Mouse (Mus musculus) hindbrain, embryonic 11.5 days (tissue): ENCODE data around the gene Inhba. TPM values are rescaled to one million over a fixed set of nuclear protein-coding genes. Genes with fewer than 3 reads are reported as not detected.

Experiments used
- ATAC-seq: fragments of 200-750 bp; cut with Nextera tagmentation; 2 replicates; pipeline ENCODE4 v1.8.0; 2017; ENCODE audit warnings: mild to moderate bottlenecking, moderate TSS enrichment, moderate library complexity; ENCODE audit not compliant: low FRiP score
- DNase-seq: peaks from one replicate; pipeline ENCODE4 v3.0.0-alpha.2; 2015; ENCODE audit warnings: low spot score
- H3K27ac ChIP-seq: fragments of 300-500 bp; sonication (generic); 2 replicates; pipeline ENCODE4 v1.5.1; 2014; ENCODE audit warnings: mild to moderate bottlenecking, low read depth, low read length
- H3K27me3 ChIP-seq: fragments of 300-500 bp; sonication (generic); 2 replicates; pipeline ENCODE4 v1.6.1; 2014; ENCODE audit warnings: mild to moderate bottlenecking, low read length, moderate library complexity, mixed read lengths; ENCODE audit not compliant: control insufficient read depth, insufficient read depth
- H3K36me3 ChIP-seq: fragments of 300-500 bp; sonication (generic); 2 replicates; pipeline ENCODE4 v1.6.1; 2014; ENCODE audit warnings: mild to moderate bottlenecking, low read length, moderate library complexity, mixed read lengths; ENCODE audit not compliant: control insufficient read depth, insufficient read depth
- H3K4me1 ChIP-seq: fragments of 300-500 bp; sonication (generic); replicated peaks from 2 replicates; pipeline ENCODE4 v1.6.1; 2014; ENCODE audit warnings: low read length, mixed read lengths; ENCODE audit not compliant: control insufficient read depth, insufficient read depth
- H3K4me2 ChIP-seq: fragments of 300-500 bp; sonication (generic); replicated peaks from 2 replicates; pipeline ENCODE4 v1.6.1; 2014; ENCODE audit warnings: mild to moderate bottlenecking, low read depth, low read length
- H3K4me3 ChIP-seq: fragments of 300-500 bp; sonication (generic); 2 replicates; pipeline ENCODE4 v1.5.1; 2014; ENCODE audit warnings: low read depth, low read length
- H3K9ac ChIP-seq: fragments of 300-500 bp; sonication (generic); 2 replicates; pipeline ENCODE4 v1.6.1; 2014; ENCODE audit warnings: low read depth, low read length
- H3K9me3 ChIP-seq: fragments of 300-500 bp; sonication (generic); 2 replicates; pipeline ENCODE4 v1.6.1; 2016; ENCODE audit warnings: low read length; ENCODE audit not compliant: control insufficient read depth
- WGBS: fragments of 180-500 bp; shearing (Covaris S2); extraction: QIAGEN DNeasy Blood & Tissue Kit; methylation state at CpG from one replicate; pipeline ENCODE4 v1.1.7; 2014; 5-methylcytosine and 5-hydroxymethylcytosine counted together
- polyA plus RNA-seq: library from polyadenylated mRNA; unstranded; fragments of >200 nt; fragmentation: Nextera tagmentation; extraction: Ambion mirVana; gene quantifications from 2 replicates; pipeline ENCODE4 v1.2.1, GENCODE M21; 2014

Gene Inhba
- polyA plus RNA-seq, 1 experiment from 2014 or later, result 0.99 TPM

GRCm38 (mm10) chr13:16032935-16033592 lies 21.4 kb downstream of the Inhba start:
- DNase-seq (no peak), ATAC-seq (0 out of 2 replicates have a peak, but pooled peaks have one; percentile 40)
- Histone ChIP-seq H3K27ac (no peak overlapping the region), H3K9me3 (no peaks in the 10 kb centered on the region), H3K4me2 (no peak overlapping the region), H3K4me1 (no peaks in the 10 kb centered on the region), H3K36me3 (no peaks in the 10 kb centered on the region), H3K9ac (no peak overlapping the region), H3K4me3 (no peak overlapping the region), H3K27me3 (no peaks in the 10 kb centered on the region)
- 43% methylated on average over 6 of the region's 6 CpGs for WGBS

GRCm38 (mm10) chr13:16069079-16069478 lies 57.4 kb downstream of the Inhba start:
- ATAC-seq (no peak), DNase-seq (no peak)
- Histone ChIP-seq H3K27ac (no peak overlapping the region), H3K9me3 (no peaks in the 10 kb centered on the region), H3K27me3 (no peaks in the 10 kb centered on the region), H3K4me2 (no peak overlapping the region), H3K4me3 (no peak overlapping the region), H3K4me1 (no peaks in the 10 kb centered on the region), H3K36me3 (no peaks in the 10 kb centered on the region), H3K9ac (no peak overlapping the region)
- WGBS, result 91% methylated on average over 2 of the region's 2 CpGs

DNA sequence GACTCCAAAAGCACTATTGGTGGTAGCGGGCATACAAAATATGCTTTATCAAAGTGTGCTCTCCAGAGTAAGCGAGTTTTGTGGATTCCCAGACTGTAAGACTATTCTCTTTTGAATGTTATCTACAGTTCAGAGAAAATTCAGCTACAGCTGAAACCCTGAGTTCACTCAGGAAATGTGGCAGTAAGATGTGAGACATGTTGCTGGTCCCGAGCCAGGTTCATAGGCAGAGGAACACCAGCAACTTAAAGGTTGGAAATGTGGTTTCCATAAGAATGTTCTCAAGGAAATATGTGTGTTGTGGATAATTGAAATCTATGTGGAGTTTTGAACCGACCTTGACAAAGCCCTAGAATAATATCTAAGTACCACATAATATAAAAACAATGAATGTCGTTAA lies 65.6 kb downstream of the Inhba start:
- H3K4me2 ChIP-seq, result no peak overlapping the region
- no peaks in the 10 kb centered on the region for H3K36me3 ChIP-seq
- H3K4me1 ChIP-seq, result no peaks in the 10 kb centered on the region
- H3K9ac ChIP-seq, result no peak overlapping the region
- no peak overlapping the region for H3K4me3 ChIP-seq
- DNase-seq, result no peak
- no peaks in the 10 kb centered on the region for H3K9me3 ChIP-seq
- WGBS, result 85% methylated on average over 5 of the region's 5 CpGs
- ATAC-seq, result no peak
- no peaks in the 10 kb centered on the region for H3K27me3 ChIP-seq
- H3K27ac ChIP-seq, result no peak overlapping the region

DNA sequence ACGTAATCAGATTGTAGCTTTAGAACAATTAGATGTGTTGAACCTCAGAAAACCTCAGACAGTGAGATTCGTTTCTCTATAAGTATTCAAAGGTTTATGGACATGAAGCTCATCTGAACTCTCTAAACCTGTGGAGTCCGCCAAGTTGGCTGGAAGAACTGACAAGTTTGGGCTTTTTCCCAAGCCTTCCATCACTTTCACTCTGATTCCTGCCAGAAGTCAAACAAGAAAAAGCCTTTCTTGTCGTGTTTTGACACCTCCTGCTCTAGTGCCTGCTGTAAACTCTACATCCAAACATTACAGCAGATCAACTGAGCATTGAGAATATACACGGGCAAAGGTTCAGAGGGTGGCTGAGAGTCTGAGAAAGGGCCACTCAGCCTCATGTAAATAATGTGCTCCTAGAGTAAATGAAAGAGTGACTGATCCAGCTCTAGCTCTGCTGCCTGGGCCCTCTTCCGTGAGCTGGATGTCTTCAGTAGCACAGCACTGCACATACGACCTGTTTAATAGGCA lies 66.6 kb downstream of the Inhba start:
- 77% methylated on average over 7 of the region's 7 CpGs for WGBS
- H3K27ac ChIP-seq, result no peak overlapping the region
- DNase-seq (no peak), ATAC-seq (no peak)
- no peak overlapping the region for H3K4me3 ChIP-seq
- H3K4me1 ChIP-seq, result no peaks in the 10 kb centered on the region
- H3K4me2 ChIP-seq, result no peak overlapping the region
- H3K9me3 ChIP-seq, result no peaks in the 10 kb centered on the region
- no peaks in the 10 kb centered on the region for H3K27me3 ChIP-seq
- H3K9ac ChIP-seq, result no peak overlapping the region
- no peaks in the 10 kb centered on the region for H3K36me3 ChIP-seq

DNA sequence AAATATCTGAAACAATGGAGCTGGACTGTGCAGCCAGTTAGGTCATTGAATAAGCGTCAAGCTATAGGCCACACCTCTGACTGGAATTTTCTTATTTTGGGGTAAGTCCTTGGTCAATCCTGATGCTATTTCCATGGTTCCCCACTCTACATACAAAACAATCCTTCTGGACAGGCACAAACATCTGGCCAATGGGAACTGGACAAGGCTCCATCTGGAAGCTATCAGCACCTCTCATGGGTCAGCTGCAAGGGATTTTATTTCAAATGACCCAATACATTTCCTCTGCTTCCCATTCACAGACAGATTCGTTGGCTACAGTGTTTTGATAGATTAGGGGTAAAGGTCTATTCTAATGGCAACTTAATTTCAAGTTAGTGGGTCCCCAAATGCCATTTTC lies 68.6 kb downstream of the Inhba start:
- Histone ChIP-seq H3K27ac (no peak overlapping the region), H3K27me3 (no peaks in the 10 kb centered on the region), H3K9ac (no peak overlapping the region), H3K4me1 (no peaks in the 10 kb centered on the region), H3K36me3 (no peaks in the 10 kb centered on the region), H3K4me2 (no peak overlapping the region), H3K4me3 (no peak overlapping the region), H3K9me3 (no peaks in the 10 kb centered on the region)
- peak; percentile 6 for DNase-seq
- WGBS, result 67% methylated on average over 2 of the region's 2 CpGs
- no peak for ATAC-seq
